Mouse (Mus musculus) central nervous system, embryonic 14 days (tissue): ENCODE data around the gene 9930022D16Rik. TPM values are rescaled to one million over a fixed set of nuclear protein-coding genes. Genes with fewer than 3 reads are reported as not detected.

Experiments
- polyA plus RNA-seq: library from polyadenylated mRNA; depleted of rRNA; stranded (reverse); fragments of >200 nt; gene quantifications from 2 replicates; pipeline ENCODE4 v1.2.3, GENCODE M21; 2012; rRNA removed

The 9930022D16Rik gene
- 0.05 TPM in 1 of 2 replicates, not detected in the other for polyA plus RNA-seq

GRCm38 (mm10) chr11:109413617-109414016 lies at the start of gene 9930022D16Rik:
Gene 9930022D16Rik, plus strand, starts transcription at chr11:109413917.

GRCm38 (mm10) chr11:109425392-109426271 lies 11.9 kb downstream of the 9930022D16Rik start, which contains the start of gene Amz2:
Gene Amz2, plus strand, starts transcription at chr11:109425946.

Other genes starting within 250 kb of the 9930022D16Rik start
- gene Rgs9, start 115.8 kb upstream of the 9930022D16Rik start, polyA plus RNA-seq: 10.8 and 12.2 TPM in 2 replicates
- 24.1 and 25.1 TPM in 2 replicates for gene Gna13, start 51.1 kb upstream of the 9930022D16Rik start, polyA plus RNA-seq
- gene Amz2, start 12.0 kb downstream of the 9930022D16Rik start, polyA plus RNA-seq: 175 and 192 TPM in 2 replicates
- gene Arsg, start 59.5 kb downstream of the 9930022D16Rik start, polyA plus RNA-seq: 4.8 and 5.4 TPM in 2 replicates
- gene Slc16a6, start 59.7 kb downstream of the 9930022D16Rik start, polyA plus RNA-seq: 2.1 and 2.8 TPM in 2 replicates
- gene Wipi1, start 198.1 kb downstream of the 9930022D16Rik start, polyA plus RNA-seq: 9.3 and 16.5 TPM in 2 replicates
- gene Prkar1a, start 235.5 kb downstream of the 9930022D16Rik start, polyA plus RNA-seq: 252 and 264 TPM in 2 replicates